Mouse (Mus musculus): ENCODE measurements around the gene Nek2.

DNA sequence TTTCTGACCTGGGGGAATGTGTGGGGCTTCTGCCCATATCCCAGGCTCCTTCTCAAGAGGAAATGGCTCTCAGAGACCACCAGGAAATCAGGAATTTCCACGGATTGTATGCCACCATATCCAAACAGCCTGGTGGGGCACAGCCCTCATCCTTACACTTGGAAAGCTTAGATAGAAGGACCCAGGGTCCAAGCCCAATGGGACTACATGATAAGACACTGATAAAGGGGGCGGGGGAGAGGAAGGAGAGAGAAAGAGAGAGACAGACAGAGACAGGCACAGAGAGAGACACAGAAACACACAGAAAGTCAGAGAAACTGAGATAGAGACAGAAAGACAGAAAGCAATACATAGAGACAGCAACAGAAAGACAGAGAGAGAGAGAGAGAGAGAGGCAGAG lies 60.4 kb downstream of the Nek2 start:
- TF ChIP-seq EP300 (IDR thresholded peaks at IDR 0.05; ENCODE audit: low read depth) (no peak), CTCF (IDR thresholded peaks at IDR 0.05; ENCODE audit: low read depth) (no peak)
